Mouse (Mus musculus): ENCODE results near the gene Scaf1.

DNA sequence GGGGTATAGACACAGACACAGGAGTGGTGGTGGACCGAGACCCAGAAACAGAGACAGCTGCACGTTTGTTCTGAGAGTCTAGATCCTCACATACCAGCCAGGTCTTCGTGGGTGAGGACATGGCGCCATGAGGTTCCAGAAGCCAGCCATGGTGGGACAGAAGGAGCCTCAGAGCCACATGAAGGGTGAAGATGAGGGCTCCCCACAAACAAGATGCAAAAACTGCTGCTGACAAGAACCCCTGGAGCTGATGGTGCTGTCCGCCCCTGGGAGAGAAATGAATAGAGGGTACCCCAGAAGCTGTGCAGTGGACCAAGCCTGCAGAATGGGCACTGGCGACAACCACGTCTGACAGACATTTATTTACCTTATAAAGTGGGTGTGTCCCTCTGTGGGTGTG, 45.0 kb downstream of the Scaf1 start:
- no peak for TF ChIP-seq CTCF (IDR thresholded peaks at IDR 0.05; ENCODE audit: control insufficient read depth, insufficient read depth, insufficient replicate concordance, low read depth, low read length)
- no peak for TF ChIP-seq POLR2A (IDR thresholded peaks at IDR 0.05; ENCODE audit: control insufficient read depth, low read depth, low read length)

Measured in testis, adult 2 months (tissue).